Mouse (Mus musculus) left cerebral cortex, postnatal 4 days (tissue): ENCODE measurements around the gene Itprid2. TPM values are rescaled to one million over a fixed set of nuclear protein-coding genes. Genes with fewer than 3 reads are reported as not detected.

Experiments
- DNase-seq: peaks from one replicate; pipeline ENCODE4 v3.0.0-alpha.2; 2022
- intact Hi-C: fragments of 180-260 bp; cut with DNase I; formaldehyde crosslinking; loops from one replicate; pipeline ENCODE4 v1.15.1; 2025
- total RNA-seq, 2 experiments: library from RNA; stranded (reverse); gene quantifications; 2 replicates each; pipeline ENCODE4 v1.2.3; 2021

Itprid2 gene
- total RNA-seq, 2 experiments from 2014 or later, result 18.0 to 19.8 TPM

- intact Hi-C loops, result no loop called here
- DNase-seq, result no peak
Observed at GRCm38 (mm10) chr2:79698166-79698565, 63.0 kb downstream of the Itprid2 start.

- intact Hi-C loops, result no loop called here
- no peak for DNase-seq
Observed at GRCm38 (mm10) chr2:79704773-79705172, 69.6 kb downstream of the Itprid2 start.

GRCm38 (mm10) chr2:79707575-79707974, 72.4 kb downstream of the Itprid2 start, which contains the start of gene Ppp1r1c:
Ppp1r1c (plus strand) TSS chr2:79707780.
- DNase-seq, result no peak
- intact Hi-C loops, result no loop called here

GRCm38 (mm10) chr2:79713662-79714091, 78.5 kb downstream of the Itprid2 start:
- no peak for DNase-seq
- intact Hi-C loops, result no loop called here

- intact Hi-C loops, result no loop called here
- DNase-seq, result no peak
Observed at GRCm38 (mm10) chr2:79714745-79715144, 79.6 kb downstream of the Itprid2 start.

GRCm38 (mm10) chr2:79715925-79716324, 80.8 kb downstream of the Itprid2 start:
- intact Hi-C loops, result no loop called here

GRCm38 (mm10) chr2:79717846-79718245, 82.7 kb downstream of the Itprid2 start:
- intact Hi-C loops, result no loop called here
- no peak for DNase-seq

More at GRCm38 (mm10) chr2:79715925-79716324, 80.8 kb downstream of the Itprid2 start:
- no peak for DNase-seq

GRCm38 (mm10) chr2:79722415-79722814, 87.3 kb downstream of the Itprid2 start:
- intact Hi-C loops, result no loop called here
- DNase-seq, result no peak

Other genes starting within 250 kb of the Itprid2 start
- gene Neurod1, start 178.6 kb upstream of the Itprid2 start, total RNA-seq, result 10 to 100 TPM; 25.9 to 27.8 TPM
- 1 to 10 TPM; 1.4 to 1.9 TPM for gene Cerkl, start 178.6 kb upstream of the Itprid2 start, total RNA-seq
- not detected for gene Ppp1r1c, start 72.4 kb downstream of the Itprid2 start, total RNA-seq